Mouse (Mus musculus) spleen, postnatal 14 days (tissue): ENCODE measurements at regions not wholly inside any gene's neighbourhood (a gene's known extent, or its start where the extent isn't known, plus 50 kb on each side); places are given as distances from the start of the nearest gene placed in this dataset.

Source experiments
- DNase-seq, 2 experiments: peaks; one replicate each; pipeline ENCODE4 v3.0.0; 2021 to 2022; ENCODE audit warnings: low spot score in 2 of 2

DNA sequence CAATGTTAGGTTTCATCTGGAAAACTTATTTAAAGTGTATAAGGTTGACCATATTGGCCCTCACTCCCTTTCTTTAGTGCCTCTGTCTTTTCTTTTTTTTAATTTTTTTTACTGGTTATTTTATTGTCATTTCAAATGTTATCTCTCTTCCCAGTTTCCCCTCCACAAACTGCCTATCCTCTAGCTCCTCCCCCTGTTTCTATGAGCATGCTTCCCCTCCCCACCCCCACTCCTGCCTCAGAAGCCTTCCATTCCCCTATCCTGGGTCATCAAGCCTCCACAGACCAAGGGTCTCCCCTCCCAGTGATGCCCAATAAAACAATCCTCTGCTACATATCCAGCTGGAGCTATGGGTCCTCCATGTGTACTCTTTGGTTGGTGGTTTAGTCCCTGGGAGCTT is 2134.9 kb upstream of the Lrrc6 start:
- DNase-seq = no peak

GRCm38 (mm10) chr15:68626976-68627375 is 2126.3 kb upstream of the Lrrc6 start:
- no peak for DNase-seq

DNA sequence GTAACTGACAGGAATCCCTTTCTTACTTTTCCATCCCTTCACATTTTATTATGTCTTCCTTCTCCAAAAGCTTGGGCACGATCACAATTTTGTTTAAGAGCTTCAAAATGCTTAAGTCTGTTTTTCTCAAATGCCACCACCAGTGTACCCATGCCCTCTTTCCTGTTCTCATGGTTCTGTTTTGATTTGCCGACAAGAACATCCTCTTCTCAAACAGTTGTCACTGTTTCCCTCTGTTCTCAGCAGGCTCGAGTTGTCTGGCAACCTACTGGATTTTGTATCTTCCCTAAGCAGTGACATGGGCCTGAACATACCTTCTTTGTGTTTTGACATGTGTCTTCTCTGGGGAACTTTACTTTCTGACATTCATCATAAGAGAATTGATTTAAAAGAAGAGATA is 2124.1 kb upstream of the Lrrc6 start:
- no peak for DNase-seq

GRCm38 (mm10) chr15:68620417-68621214 is 2119.9 kb upstream of the Lrrc6 start:
- no peak for DNase-seq

GRCm38 (mm10) chr15:68606110-68606791 is 2105.5 kb upstream of the Lrrc6 start:
- DNase-seq = no peak

GRCm38 (mm10) chr15:68605478-68605877 is 2104.8 kb upstream of the Lrrc6 start:
- no peak for DNase-seq

DNA sequence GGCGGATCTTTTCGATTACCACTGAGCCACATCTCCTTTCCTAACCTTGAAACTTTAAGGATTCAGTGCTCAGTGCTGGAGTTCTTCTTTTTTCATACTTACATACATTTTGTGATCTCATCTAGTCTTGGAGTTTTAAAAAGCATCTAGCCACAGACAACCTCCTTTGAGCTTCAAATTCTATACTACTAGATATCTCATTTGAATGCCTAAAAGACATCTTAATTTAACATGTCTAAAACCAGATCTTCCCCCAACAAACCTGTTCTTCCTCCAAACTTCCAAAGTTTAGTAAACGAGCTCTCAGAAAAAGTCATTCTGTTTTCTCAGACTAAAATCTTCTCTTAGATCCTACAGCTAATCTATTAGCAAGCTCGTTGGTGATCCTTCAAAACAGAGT is 2081.5 kb upstream of the Lrrc6 start:
- DNase-seq = no peak

GRCm38 (mm10) chr15:68579486-68579885 is 2078.8 kb upstream of the Lrrc6 start:
- DNase-seq = no peak

GRCm38 (mm10) chr15:68560654-68561053 is 2059.9 kb upstream of the Lrrc6 start:
- DNase-seq = no peak

GRCm38 (mm10) chr15:68556133-68556532 is 2055.4 kb upstream of the Lrrc6 start:
- DNase-seq = no peak

- DNase-seq = no peak
Observed at GRCm38 (mm10) chr15:68536055-68536325, 2035.3 kb upstream of the Lrrc6 start.

- DNase-seq = no peak
Observed at GRCm38 (mm10) chr15:68535297-68536054, 2034.8 kb upstream of the Lrrc6 start.

DNA sequence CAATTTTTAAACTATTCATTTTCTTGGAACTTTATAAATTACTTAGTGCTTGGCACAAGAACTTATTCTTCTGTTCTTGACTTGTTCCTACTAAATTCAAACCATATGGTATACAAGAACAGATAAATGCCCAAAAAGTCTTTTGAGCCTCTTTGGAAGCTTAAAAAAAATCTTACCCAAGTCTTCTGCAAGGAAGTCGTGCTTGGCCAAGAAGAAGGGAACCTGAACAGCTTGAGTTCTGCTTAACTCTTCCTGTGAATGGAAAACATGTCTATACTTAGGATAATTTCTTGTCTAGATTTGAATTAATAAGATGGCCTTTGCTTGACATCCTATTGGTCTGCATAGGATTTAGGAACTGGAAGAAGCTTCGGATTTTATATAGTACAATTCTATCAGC is 2020.0 kb upstream of the Lrrc6 start:
- DNase-seq = no peak

DNA sequence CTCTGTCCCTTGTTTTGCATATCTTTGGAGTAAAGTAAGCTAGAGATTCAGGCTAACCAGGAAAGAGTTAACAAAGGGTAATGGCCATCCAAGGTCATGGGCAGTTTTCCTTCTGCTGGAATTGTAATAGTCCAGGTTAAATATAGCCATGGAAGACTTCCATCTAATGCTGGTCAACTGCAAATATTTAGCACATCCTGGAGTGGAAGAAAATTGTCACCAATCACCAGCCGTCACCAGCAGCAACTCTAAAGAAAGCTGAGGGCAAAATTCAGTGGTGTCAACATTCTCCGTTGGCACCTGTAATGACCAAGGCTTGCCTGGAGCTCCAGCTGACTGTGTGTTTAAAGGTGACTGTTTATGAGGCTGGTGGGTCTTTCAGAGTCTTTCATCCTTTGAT is 2011.7 kb upstream of the Lrrc6 start:
- no peak for DNase-seq

DNA sequence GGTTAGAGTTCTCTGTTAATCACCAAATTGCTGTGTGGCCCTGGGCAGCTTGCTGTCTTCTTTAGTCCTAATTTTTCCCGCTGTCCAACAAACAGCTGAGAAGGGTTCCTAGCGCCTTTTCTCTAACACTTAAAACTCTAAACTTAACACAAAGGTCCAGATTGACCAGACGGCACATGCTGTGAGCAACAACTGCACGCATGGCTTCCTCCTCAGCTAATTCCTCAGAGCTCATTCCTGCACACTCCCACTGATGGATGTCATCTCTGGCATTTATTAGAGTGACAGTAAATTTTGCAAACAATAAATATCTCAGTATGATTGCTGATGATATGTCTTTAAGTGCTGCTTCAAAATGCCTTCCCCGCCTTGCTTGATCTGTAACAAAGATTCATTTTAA is 2007.5 kb upstream of the Lrrc6 start:
- DNase-seq = no peak

DNA sequence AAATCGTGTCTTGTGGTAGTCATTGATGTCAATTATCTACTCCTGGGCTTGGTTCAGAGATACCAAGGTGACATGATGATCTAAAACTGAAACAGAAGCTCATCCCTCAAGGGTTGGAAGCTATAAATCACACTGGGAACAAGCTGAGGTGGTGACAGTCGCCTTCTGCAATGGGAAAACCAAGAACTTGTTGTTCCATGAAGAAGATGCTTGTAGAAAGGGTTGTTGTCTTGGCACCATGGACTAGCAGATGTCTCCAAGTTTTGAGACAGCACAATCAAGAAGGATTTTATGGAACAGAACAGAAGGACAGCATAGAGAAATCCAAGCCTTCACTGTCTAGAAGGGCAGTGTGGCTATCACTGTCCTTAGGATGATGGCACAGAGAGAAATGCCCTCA is 2005.4 kb upstream of the Lrrc6 start:
- DNase-seq = no peak

- no peak for DNase-seq
Observed at GRCm38 (mm10) chr15:68496438-68496837, 1995.7 kb upstream of the Lrrc6 start.

DNA sequence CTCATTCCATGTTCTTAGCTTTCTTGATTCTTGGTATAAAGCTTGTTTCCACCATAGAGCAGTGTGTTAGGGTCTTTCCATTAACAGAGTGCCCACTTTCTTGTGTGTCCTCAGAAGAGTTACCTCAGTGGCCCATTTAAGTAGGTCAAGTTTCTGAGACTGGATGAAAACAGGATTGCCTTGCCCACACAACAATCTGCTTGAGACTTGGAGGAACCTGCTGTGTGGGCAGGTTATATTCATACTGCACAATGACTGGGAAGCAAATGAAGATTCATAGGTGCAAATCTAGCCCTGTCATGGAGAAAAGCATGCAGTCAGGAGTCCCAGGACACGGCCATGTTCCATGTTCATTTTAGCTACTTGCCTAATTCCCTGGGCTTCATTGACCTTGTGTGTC is 1984.1 kb upstream of the Lrrc6 start:
- no peak for DNase-seq

DNA sequence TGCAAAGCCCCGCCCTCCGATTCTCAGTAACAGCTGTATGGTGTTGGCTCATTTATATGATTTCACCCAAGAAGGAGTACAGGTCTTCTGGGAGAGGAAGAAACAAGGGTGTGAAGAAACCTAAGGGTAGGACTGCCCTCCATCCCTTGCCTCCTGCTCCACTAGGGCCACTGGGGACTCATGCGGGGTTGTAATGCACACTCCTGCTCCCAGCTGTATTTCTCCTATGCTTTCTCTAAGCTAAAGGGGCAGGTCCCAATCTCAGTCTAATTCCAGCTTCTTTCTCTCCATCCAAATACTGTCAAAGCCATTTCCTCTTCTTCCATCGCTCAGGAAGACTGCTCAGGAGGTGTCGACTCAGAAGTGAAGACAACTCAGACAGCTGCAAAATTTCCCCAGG is 1977.0 kb upstream of the Lrrc6 start:
- no peak for DNase-seq

- DNase-seq = no peak
Observed at GRCm38 (mm10) chr15:68471928-68472327, 1971.2 kb upstream of the Lrrc6 start.

DNA sequence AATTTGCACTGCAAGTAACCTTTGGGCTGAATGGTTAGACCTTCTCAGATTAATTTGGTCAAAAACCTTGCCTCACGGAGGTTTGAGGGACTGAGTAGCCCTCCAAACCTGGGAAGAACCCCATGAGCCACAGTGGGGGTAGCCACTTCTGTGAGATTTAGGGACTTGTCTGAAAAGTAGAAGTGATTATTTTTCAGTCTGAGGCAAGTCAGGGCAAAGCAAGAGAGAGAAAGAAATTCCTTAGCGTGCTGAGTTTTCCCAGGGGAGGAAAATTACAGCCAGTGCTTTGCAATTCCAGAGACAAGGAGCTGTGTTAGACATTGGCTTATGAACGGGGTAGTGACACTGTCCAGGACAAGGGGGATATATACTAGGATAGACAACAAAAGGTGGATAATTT is 1962.1 kb upstream of the Lrrc6 start:
- no peak for DNase-seq

GRCm38 (mm10) chr15:68457239-68457638 is 1956.5 kb upstream of the Lrrc6 start:
- no peak for DNase-seq

- DNase-seq = no peak
Observed at GRCm38 (mm10) chr15:68451971-68452370, 1951.3 kb upstream of the Lrrc6 start.
